Mouse (Mus musculus) retina, postnatal 7 days (tissue): ENCODE results near the gene Ski.

Experiments
- DNase-seq: peaks from one replicate; pipeline ENCODE4 v3.0.0-alpha.2; 2012; ENCODE audit warnings: low read depth, low spot score

Ski gene

GRCm38 (mm10) chr4:155214188-155214587 is 8.2 kb downstream of the Ski start:
- no peak for DNase-seq

GRCm38 (mm10) chr4:155213752-155214054 is 8.7 kb downstream of the Ski start:
- no peak for DNase-seq

GRCm38 (mm10) chr4:155213052-155213751 is 9.2 kb downstream of the Ski start:
- DNase-seq = no peak

- no peak for DNase-seq
These were observed 12.9 kb downstream of the Ski start for GRCm38 (mm10) chr4:155209494-155209893.

- DNase-seq = no peak
These were observed 13.3 kb downstream of the Ski start for GRCm38 (mm10) chr4:155209079-155209478.

- DNase-seq = no peak
These were observed 13.8 kb downstream of the Ski start for GRCm38 (mm10) chr4:155208613-155209012.

GRCm38 (mm10) chr4:155207841-155208240 is 14.6 kb downstream of the Ski start:
- no peak for DNase-seq

GRCm38 (mm10) chr4:155206498-155206897 is 15.9 kb downstream of the Ski start:
- DNase-seq = no peak

GRCm38 (mm10) chr4:155205919-155206318 is 16.5 kb downstream of the Ski start:
- no peak for DNase-seq

- no peak for DNase-seq
These were observed 20.6 kb downstream of the Ski start for GRCm38 (mm10) chr4:155201764-155202163.

GRCm38 (mm10) chr4:155200861-155201390 is 21.5 kb downstream of the Ski start:
- DNase-seq = no peak

GRCm38 (mm10) chr4:155197726-155198125 is 24.7 kb downstream of the Ski start:
- DNase-seq = no peak

GRCm38 (mm10) chr4:155195204-155195603 is 27.2 kb downstream of the Ski start:
- no peak for DNase-seq

GRCm38 (mm10) chr4:155190275-155190674 is 32.1 kb downstream of the Ski start:
- no peak for DNase-seq

- DNase-seq = no peak
These were observed 32.7 kb downstream of the Ski start for GRCm38 (mm10) chr4:155189711-155190139.

GRCm38 (mm10) chr4:155188803-155189202 is 33.6 kb downstream of the Ski start:
- no peak for DNase-seq

GRCm38 (mm10) chr4:155188341-155188740 is 34.1 kb downstream of the Ski start:
- no peak for DNase-seq

- no peak for DNase-seq
These were observed 35.2 kb downstream of the Ski start for GRCm38 (mm10) chr4:155187192-155187674.

- DNase-seq = no peak
These were observed 36.5 kb downstream of the Ski start for GRCm38 (mm10) chr4:155185845-155186244.

GRCm38 (mm10) chr4:155184248-155185070 is 37.9 kb downstream of the Ski start:
- no peak for DNase-seq

- DNase-seq = no peak
These were observed 39.2 kb downstream of the Ski start for GRCm38 (mm10) chr4:155183201-155183600.

- no peak for DNase-seq
These were observed 43.3 kb downstream of the Ski start for GRCm38 (mm10) chr4:155178981-155179512.
